Mouse (Mus musculus) CH12.LX (cell line): ENCODE data around the gene Haghl. TPM values are rescaled to one million over a fixed set of nuclear protein-coding genes. Genes with fewer than 3 reads are reported as not detected.

Experiments used
- DNase-seq: peaks from one replicate; pipeline ENCODE4 v3.0.0-alpha.2; 2013; ENCODE audit errors: extremely low read depth
- H3K27ac ChIP-seq: 2 replicates; pipeline ENCODE4 v1.5.1; 2012; ENCODE audit warnings: low read depth, mild to moderate bottlenecking, control low read depth, moderate library complexity; ENCODE audit not compliant: insufficient read depth
- H3K27me3 ChIP-seq: replicated peaks from 2 replicates; pipeline ENCODE3; 2012; ENCODE audit warnings: inconsistent platforms
- H3K36me3 ChIP-seq, 2 experiments: replicated peaks in 1 of 2; 2 replicates each; pipeline versions ENCODE3 to v1.6.1; 2012; ENCODE audit warnings: inconsistent platforms in 1 of 2, low read length in 1 of 2, mild to moderate bottlenecking in 1 of 2, mixed read lengths in 1 of 2, moderate library complexity in 1 of 2; ENCODE audit not compliant: control insufficient read depth in 1 of 2, insufficient read depth in 1 of 2
- H3K4me1 ChIP-seq, 2 experiments: 2 replicates each; pipeline ENCODE4 v1.6.1; 2012; ENCODE audit warnings: inconsistent platforms in 1 of 2, moderate library complexity in 1 of 2; ENCODE audit not compliant: insufficient read depth in 2 of 2, control insufficient read depth in 1 of 2
- H3K4me2 ChIP-seq: 2 replicates; pipeline ENCODE4 v1.6.1; 2012; ENCODE audit warnings: low read depth, mild to moderate bottlenecking, control low read depth; ENCODE audit not compliant: poor library complexity, insufficient read depth, severe bottlenecking
- H3K4me3 ChIP-seq, 3 experiments: fragments of 150-350 bp in 1 of 3; sonication (generic) in 1 of 3; replicated peaks in 1 of 3; 2 replicates each; pipeline versions ENCODE3 to v1.5.1; 2011 to 2012; ENCODE audit warnings: low read depth in 2 of 3, low read length in 2 of 3, mild to moderate bottlenecking in 2 of 3, moderate library complexity in 2 of 3, control low read depth in 1 of 3, improper control_type of control experiment in 1 of 3, inconsistent platforms in 1 of 3, mixed read lengths in 1 of 3; ENCODE audit not compliant: poor library complexity in 1 of 3
- H3K79me2 ChIP-seq: replicated peaks from 2 replicates; pipeline ENCODE4 v1.6.1; 2012; ENCODE audit warnings: mild to moderate bottlenecking, moderate library complexity; ENCODE audit not compliant: control insufficient read depth, poor library complexity, insufficient read depth, severe bottlenecking; ENCODE audit errors: extremely low read depth
- H3K9ac ChIP-seq: 2 replicates; pipeline ENCODE4 v1.6.1; 2012; ENCODE audit warnings: low read depth, mild to moderate bottlenecking, control low read depth, moderate library complexity; ENCODE audit not compliant: insufficient read depth
- H3K9me3 ChIP-seq: replicated peaks from 2 replicates; pipeline ENCODE3; 2012; ENCODE audit warnings: low read length, inconsistent platforms, mixed read lengths
- CHD2 ChIP-seq: IDR thresholded peaks from 2 replicates; pipeline ENCODE4 v1.6.1; 2011; ENCODE audit warnings: low read length, improper control_type of control experiment
- CTCF ChIP-seq, 2 experiments: IDR thresholded peaks in 1 of 2; conservative IDR thresholded peaks in 1 of 2; 2 replicates each; pipeline ENCODE4 v1.5.1; 2011 to 2012; ENCODE audit warnings: low read depth in 2 of 2, low read length in 2 of 2, improper control_type of control experiment in 1 of 2, inconsistent platforms in 1 of 2, mild to moderate bottlenecking in 1 of 2, moderate library complexity in 1 of 2
- ELF1 ChIP-seq: IDR thresholded peaks from 2 replicates; pipeline ENCODE4 v1.6.1; 2014; ENCODE audit warnings: low read depth, mild to moderate bottlenecking, inconsistent platforms, low read length, improper control_type of control experiment
- KAT2A ChIP-seq: IDR thresholded peaks from 2 replicates; pipeline ENCODE4 v1.6.1; 2012; ENCODE audit warnings: low read length, improper control_type of control experiment, inconsistent platforms; ENCODE audit not compliant: insufficient replicate concordance
- MAFK ChIP-seq: IDR thresholded peaks from 2 replicates; pipeline ENCODE4 v1.6.1; 2011; ENCODE audit warnings: low read length, improper control_type of control experiment; ENCODE audit not compliant: insufficient replicate concordance
- NELFE ChIP-seq: IDR thresholded peaks from 2 replicates; pipeline ENCODE4 v1.6.1; 2011; ENCODE audit warnings: low read depth, low read length, improper control_type of control experiment
- POLR2AphosphoS2 ChIP-seq: IDR thresholded peaks from 2 replicates; pipeline ENCODE4 v1.6.1; 2011; ENCODE audit warnings: low read depth, low read length, improper control_type of control experiment
- USF2 ChIP-seq: conservative IDR thresholded peaks from 2 replicates; pipeline ENCODE4 v1.6.1; 2011; ENCODE audit warnings: low read depth, low read length, improper control_type of control experiment
- dilution Hi-C: fragments of 300-500 bp; cut with MboI; formaldehyde crosslinking; loops from 2 replicates; pipeline ENCODE4 v1.14.3; 2020; ENCODE audit warnings: low sequenced_read_pairs; ENCODE audit not compliant: extremely low pct_unique_long_range_greater_than_20kb, extremely low pct_ligation_motif_present
- in situ Hi-C: fragments of 300-500 bp; cut with MboI; formaldehyde crosslinking; loops from 3 replicates; pipeline ENCODE4 v1.14.3; 2019; ENCODE audit warnings: low sequenced_read_pairs, low pct_ligation_motif_present, low pct_unique_long_range_greater_than_20kb, mixed read lengths
- polyA plus RNA-seq: library from polyadenylated mRNA; unstranded; fragments of >175 nt; gene quantifications from 2 replicates; pipeline ENCODE4 v1.2.1, GENCODE M21; 2012; ENCODE audit warnings: low read depth; ENCODE audit not compliant: insufficient read length
- total RNA-seq, 2 experiments: library from RNA; depleted of rRNA; stranded (reverse); fragments of 300-350 nt in 1 of 2; fragments of >200 nt in 1 of 2; gene quantifications; 2 replicates each; pipeline ENCODE4 v1.2.3; 2012 to 2014

Gene Haghl
- total and polyA plus RNA-seq, 3 experiments: 7.4 to 16.0 (median 7.8) TPM

GRCm38 (mm10) chr17:25809606-25810340 is 24.3 kb upstream of the Haghl start:
- H3K4me3 ChIP-seq: no peak overlapping the region
- H3K36me3 ChIP-seq: no peaks in the 10 kb centered on the region
- in situ Hi-C loops: no loop called here
- H3K9ac ChIP-seq: no peak overlapping the region
- no peak for TF ChIP-seq USF2
- TF ChIP-seq MAFK: no peak
- TF ChIP-seq NELFE: no peak
- TF ChIP-seq POLR2AphosphoS2: no peak
- TF ChIP-seq KAT2A: no peak
- no peaks in the 10 kb centered on the region for H3K79me2 ChIP-seq
- H3K9me3 ChIP-seq: no peaks in the 10 kb centered on the region
- H3K4me2 ChIP-seq: no peak overlapping the region
- no peaks in the 10 kb centered on the region for H3K4me1 ChIP-seq
- dilution Hi-C loops: no loop called here
- H3K27ac ChIP-seq: no peak overlapping the region
- H3K27me3 ChIP-seq: peaks cover 76% of the 10 kb centered on the region
- DNase-seq: no peak

GRCm38 (mm10) chr17:25808789-25809605 is 23.5 kb upstream of the Haghl start, which contains the start of gene Fbxl16:
Fbxl16 (plus strand) TSS chr17:25809085.
- H3K36me3 ChIP-seq: no peaks in the 10 kb centered on the region
- no peak within 1 kb of the TSS for H3K4me3 ChIP-seq
- no peaks in the 10 kb centered on the region for H3K9me3 ChIP-seq
- no peak within 1 kb of the TSS for H3K4me2 ChIP-seq
- H3K27ac ChIP-seq: no peak within 1 kb of the TSS
- H3K9ac ChIP-seq: no peak within 1 kb of the TSS
- no peaks in the 10 kb centered on the region for H3K4me1 ChIP-seq
- dilution Hi-C loops: no loop called here
- no peak for DNase-seq
- TF ChIP-seq CTCF (conservative IDR thresholded peaks at IDR 0.05 in 1 of 2, IDR thresholded peaks at IDR 0.05 in 1 of 2; ENCODE audit: low read depth in 2 of 2, low read length in 2 of 2) (peak in 1 of 2 experiments; percentile 0; a peak in 1 of 4 replicates), ELF1 (no peak)
- peaks cover 74% of the 10 kb centered on the region for H3K27me3 ChIP-seq
- in situ Hi-C loops: no loop called here
- no peaks in the 10 kb centered on the region for H3K79me2 ChIP-seq

DNA sequence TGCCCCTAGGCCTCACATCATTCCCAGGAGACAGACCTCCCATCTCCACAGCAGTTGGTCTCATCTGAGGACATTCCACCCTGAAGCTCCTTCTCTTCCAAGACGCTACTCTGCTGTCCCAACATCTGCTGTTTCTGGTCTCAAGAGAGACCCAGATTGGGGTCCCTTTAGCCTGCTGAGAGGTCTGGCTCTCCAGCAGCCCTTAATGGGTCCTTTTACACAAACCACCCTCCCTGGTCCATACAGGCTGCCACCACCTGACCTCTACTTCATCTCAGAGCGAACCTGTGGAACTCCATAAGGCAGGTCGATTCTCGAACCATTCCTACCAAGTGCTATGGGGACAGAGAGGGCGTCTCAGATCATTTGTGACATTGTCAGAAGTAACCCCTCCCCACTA is 22.6 kb upstream of the Haghl start:
- dilution Hi-C loops (no loop called here), in situ Hi-C loops (no loop called here)
- no peaks in the 10 kb centered on the region for H3K9me3 ChIP-seq
- H3K4me2 ChIP-seq: no peak overlapping the region
- H3K27ac ChIP-seq: no peak overlapping the region
- H3K4me3 ChIP-seq: no peak overlapping the region
- peaks cover 74% of the 10 kb centered on the region for H3K27me3 ChIP-seq
- no peaks in the 10 kb centered on the region for H3K36me3 ChIP-seq
- no peak for TF ChIP-seq CHD2
- DNase-seq: no peak
- no peaks in the 10 kb centered on the region for H3K79me2 ChIP-seq
- 0 out of 4 replicates have a peak, but pooled peaks cover 0 to 3% of the 10 kb centered on the region in 2 experiments for H3K4me1 ChIP-seq
- H3K9ac ChIP-seq: no peak overlapping the region
